Mouse (Mus musculus) kidney, embryonic 16.5 days (tissue): ENCODE data around the gene Lcn9. TPM values are rescaled to one million over a fixed set of nuclear protein-coding genes. Genes with fewer than 3 reads are reported as not detected.

Experiments used
- ATAC-seq: fragments of 200-750 bp; cut with Nextera tagmentation; 2 replicates; pipeline ENCODE4 v1.8.0; 2017; ENCODE audit warnings: moderate TSS enrichment; ENCODE audit not compliant: low FRiP score, low TSS enrichment
- H3K27ac ChIP-seq: fragments of 300-500 bp; sonication (generic); 2 replicates; pipeline ENCODE4 v1.5.1; 2014; ENCODE audit warnings: low read length
- H3K27me3 ChIP-seq: fragments of 300-500 bp; sonication (generic); 2 replicates; pipeline ENCODE4 v1.6.1; 2014; ENCODE audit warnings: low read length, control low read depth, mixed read lengths; ENCODE audit not compliant: insufficient read depth
- H3K36me3 ChIP-seq: fragments of 300-500 bp; sonication (generic); 2 replicates; pipeline ENCODE4 v1.6.1; 2014; ENCODE audit warnings: low read length, control low read depth, mixed read lengths; ENCODE audit not compliant: insufficient read depth
- H3K4me1 ChIP-seq: fragments of 300-500 bp; sonication (generic); 2 replicates; pipeline ENCODE4 v1.6.1; 2014; ENCODE audit warnings: low read length, control low read depth, mixed read lengths; ENCODE audit not compliant: insufficient read depth
- H3K4me2 ChIP-seq: fragments of 300-500 bp; sonication (generic); replicated peaks from 2 replicates; pipeline ENCODE4 v1.6.1; 2014; ENCODE audit warnings: low read depth, low read length
- H3K4me3 ChIP-seq: fragments of 300-500 bp; sonication (generic); 2 replicates; pipeline ENCODE4 v1.5.1; 2014; ENCODE audit warnings: mild to moderate bottlenecking, low read length
- H3K9ac ChIP-seq: fragments of 300-500 bp; sonication (generic); replicated peaks from 2 replicates; pipeline ENCODE4 v1.6.1; 2014; ENCODE audit warnings: low read length
- H3K9me3 ChIP-seq: fragments of 300-500 bp; sonication (generic); 2 replicates; pipeline ENCODE4 v1.6.1; 2016; ENCODE audit warnings: low read length, control low read depth
- WGBS: fragments of 180-500 bp; shearing (Covaris S2); extraction: QIAGEN DNeasy Blood & Tissue Kit; methylation state at CpG from one replicate; pipeline ENCODE4 v1.1.7; 2014; 5-methylcytosine and 5-hydroxymethylcytosine counted together
- polyA plus RNA-seq: library from polyadenylated mRNA; unstranded; fragments of >200 nt; fragmentation: Nextera tagmentation; extraction: Ambion mirVana; gene quantifications from 2 replicates; pipeline ENCODE4 v1.2.1, GENCODE M21; 2015

Gene Lcn9
- polyA plus RNA-seq = not detected in 2 replicates

DNA sequence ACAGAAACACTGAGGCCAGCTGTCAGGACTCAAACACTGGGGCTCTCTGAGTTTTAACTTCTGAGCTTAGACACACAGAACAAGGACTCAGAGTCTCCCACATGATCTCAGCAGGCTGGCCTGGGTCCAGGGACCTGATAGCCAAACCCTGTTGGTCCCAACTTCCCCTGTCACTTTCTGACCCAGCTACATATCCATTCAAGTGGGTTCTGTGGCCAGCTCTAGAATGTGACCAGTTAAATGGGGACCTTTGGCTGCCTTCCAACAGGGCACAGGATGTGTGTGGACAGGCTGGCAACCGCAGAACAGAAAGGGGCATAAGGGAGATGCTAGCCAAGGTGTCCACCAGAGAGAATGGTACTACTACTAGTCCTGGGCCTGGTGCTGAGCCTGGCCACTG, at the start of gene Lcn9:
Lcn9 (plus strand) TSS at position 348 of the 400 bp plus-strand sequence.
- no peak for ATAC-seq
- H3K9ac ChIP-seq = no peak within 1 kb of the TSS
- no peaks in the 10 kb centered on the region for H3K27me3 ChIP-seq
- H3K4me3 ChIP-seq = no peak within 1 kb of the TSS
- no peaks in the 10 kb centered on the region for H3K9me3 ChIP-seq
- H3K4me2 ChIP-seq = no peak within 1 kb of the TSS
- no peaks in the 10 kb centered on the region for H3K4me1 ChIP-seq
- WGBS = 90% methylated on average over 1 of the region's 1 CpGs
- H3K36me3 ChIP-seq = no peaks in the 10 kb centered on the region
- no peak within 1 kb of the TSS for H3K27ac ChIP-seq

DNA sequence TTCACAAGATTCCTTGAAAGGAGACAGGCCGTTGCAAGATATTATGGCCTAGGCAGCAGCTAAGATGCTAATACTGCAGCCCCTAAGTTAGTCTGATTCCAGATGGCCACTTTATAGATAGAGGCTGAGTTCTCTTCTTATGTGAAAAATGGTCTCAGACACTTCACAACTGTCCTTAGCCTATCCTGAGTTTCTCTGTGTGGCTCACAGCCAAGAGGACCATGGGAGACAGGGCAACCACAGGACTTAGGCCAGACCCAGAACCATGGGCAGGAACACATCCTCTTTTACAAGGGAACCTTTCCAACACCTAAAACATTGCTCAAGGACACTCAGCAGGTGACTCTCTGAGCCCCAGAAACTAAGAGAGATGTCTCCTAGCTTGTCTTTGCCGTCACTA, 49.4 kb upstream of the Lcn9 start:
- no peaks in the 10 kb centered on the region for H3K4me1 ChIP-seq
- no peak overlapping the region for H3K4me2 ChIP-seq
- H3K9me3 ChIP-seq = no peaks in the 10 kb centered on the region
- H3K4me3 ChIP-seq = no peak overlapping the region
- H3K36me3 ChIP-seq = no peaks in the 10 kb centered on the region
- 90% methylated on average over 2 of the region's 2 CpGs for WGBS
- no peak overlapping the region for H3K9ac ChIP-seq
- no peak overlapping the region for H3K27ac ChIP-seq
- H3K27me3 ChIP-seq = no peaks in the 10 kb centered on the region
- ATAC-seq = no peak

DNA sequence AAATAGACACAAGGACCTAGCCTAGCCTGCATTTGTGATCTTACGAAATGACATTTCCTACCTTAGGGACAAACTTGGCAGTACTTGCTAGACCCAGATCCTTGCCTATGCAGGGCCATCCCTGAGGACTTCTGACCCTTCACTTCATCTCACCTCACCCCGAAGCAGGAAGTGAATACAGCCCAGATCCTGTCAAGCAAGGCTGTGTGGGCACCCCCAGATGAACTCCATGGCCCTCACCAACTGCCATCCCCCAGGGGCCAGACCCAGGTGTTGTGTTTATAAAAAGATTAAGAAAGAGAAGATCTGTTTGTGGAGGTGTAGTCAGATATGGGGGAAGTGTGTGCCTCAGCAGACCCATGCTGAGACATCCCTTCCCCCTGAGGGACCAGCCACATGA, 48.3 kb upstream of the Lcn9 start:
- Histone ChIP-seq H3K27me3 (no peaks in the 10 kb centered on the region), H3K9me3 (no peaks in the 10 kb centered on the region), H3K36me3 (no peaks in the 10 kb centered on the region), H3K9ac (no peak overlapping the region), H3K4me3 (no peak overlapping the region), H3K4me2 (no peak overlapping the region), H3K4me1 (no peaks in the 10 kb centered on the region), H3K27ac (no peak overlapping the region)
- WGBS = 86% methylated on average over 2 of the region's 2 CpGs
- ATAC-seq = no peak

DNA sequence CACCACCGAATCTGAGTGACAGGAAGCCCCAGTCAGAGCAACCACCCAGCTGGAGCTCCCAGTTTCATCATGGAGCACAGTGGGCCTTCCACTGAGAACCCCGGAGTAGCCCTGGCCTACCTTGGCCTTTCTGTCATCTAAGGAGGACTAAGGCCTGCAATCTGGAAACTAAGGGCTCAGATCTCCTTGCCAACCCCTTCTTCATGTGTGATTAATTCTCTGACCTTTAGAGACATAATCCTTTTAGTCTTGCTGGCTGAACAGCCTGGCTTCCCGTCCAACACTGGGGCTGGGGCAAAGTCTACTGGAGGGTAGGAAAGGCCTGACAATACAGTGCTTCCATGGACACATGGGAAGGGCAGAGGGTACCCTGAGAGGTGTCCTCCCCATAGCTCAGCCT, 47.0 kb upstream of the Lcn9 start:
- Histone ChIP-seq H3K4me3 (no peak overlapping the region), H3K36me3 (no peaks in the 10 kb centered on the region)

DNA sequence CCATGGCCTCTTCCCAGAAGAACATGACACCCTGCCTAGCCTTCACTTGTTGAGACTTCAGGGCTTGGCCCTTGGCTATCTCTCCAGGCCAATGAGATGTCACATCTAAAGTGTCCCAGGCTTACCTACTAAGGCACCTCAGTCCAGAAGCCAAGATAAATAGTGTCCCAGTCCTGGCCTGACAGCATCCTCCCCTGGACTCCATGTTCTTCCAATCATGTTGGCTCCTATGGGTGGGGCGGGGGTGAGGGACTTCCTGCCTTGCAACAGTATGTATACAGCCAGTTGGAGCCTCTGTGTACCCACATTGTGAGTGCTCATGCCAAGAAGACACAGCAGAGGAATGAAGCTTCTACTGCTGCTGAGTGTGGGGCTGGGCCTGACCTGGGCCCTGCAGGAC, 46.2 kb upstream of the Lcn9 start, which contains the start of gene Lcn11:
Lcn11 (plus strand) TSS at position 301 of the 400 bp plus-strand sequence.
- Histone ChIP-seq H3K4me3 (no peak within 1 kb of the TSS), H3K27me3 (no peaks in the 10 kb centered on the region), H3K9ac (no peak within 1 kb of the TSS), H3K4me1 (no peaks in the 10 kb centered on the region), H3K36me3 (no peaks in the 10 kb centered on the region), H3K4me2 (no peak within 1 kb of the TSS), H3K27ac (no peak within 1 kb of the TSS), H3K9me3 (no peaks in the 10 kb centered on the region)
- no peak for ATAC-seq
- WGBS = 83% methylated on average over 1 of the region's 1 CpGs

More for the DNA sequence above, 47.0 kb upstream of the Lcn9 start:
- Histone ChIP-seq H3K27ac (no peak overlapping the region), H3K9ac (no peak overlapping the region), H3K27me3 (no peaks in the 10 kb centered on the region), H3K4me1 (no peaks in the 10 kb centered on the region), H3K4me2 (no peak overlapping the region), H3K9me3 (no peaks in the 10 kb centered on the region)
- ATAC-seq = no peak
- WGBS = 56% methylated on average over 3 of the region's 3 CpGs

DNA sequence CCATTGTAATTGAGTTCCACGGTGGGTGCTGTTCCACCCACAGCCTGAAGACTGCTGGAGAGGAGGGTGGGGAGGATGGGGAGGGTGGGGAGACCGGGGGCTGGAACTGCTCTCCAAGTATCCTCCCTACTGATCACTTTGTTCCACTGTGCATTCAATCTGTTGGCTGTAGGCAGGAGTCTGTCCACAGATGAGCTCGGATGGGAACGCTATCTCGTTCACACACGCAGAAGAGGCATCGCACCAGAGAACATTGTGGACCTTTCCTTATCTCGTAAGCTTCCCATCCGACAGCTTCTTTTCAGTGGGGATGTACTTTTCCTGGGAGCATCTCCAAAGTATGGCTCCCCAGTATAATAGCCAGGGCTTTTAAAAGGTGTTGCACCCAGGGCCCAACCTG, 43.9 kb upstream of the Lcn9 start:
- Histone ChIP-seq H3K36me3 (no peaks in the 10 kb centered on the region), H3K27me3 (no peaks in the 10 kb centered on the region), H3K4me1 (no peaks in the 10 kb centered on the region), H3K9ac (no peak overlapping the region), H3K27ac (no peak overlapping the region), H3K9me3 (no peaks in the 10 kb centered on the region), H3K4me3 (no peak overlapping the region), H3K4me2 (no peak overlapping the region)
- ATAC-seq = no peak
- 85% methylated on average over 9 of the region's 9 CpGs for WGBS

DNA sequence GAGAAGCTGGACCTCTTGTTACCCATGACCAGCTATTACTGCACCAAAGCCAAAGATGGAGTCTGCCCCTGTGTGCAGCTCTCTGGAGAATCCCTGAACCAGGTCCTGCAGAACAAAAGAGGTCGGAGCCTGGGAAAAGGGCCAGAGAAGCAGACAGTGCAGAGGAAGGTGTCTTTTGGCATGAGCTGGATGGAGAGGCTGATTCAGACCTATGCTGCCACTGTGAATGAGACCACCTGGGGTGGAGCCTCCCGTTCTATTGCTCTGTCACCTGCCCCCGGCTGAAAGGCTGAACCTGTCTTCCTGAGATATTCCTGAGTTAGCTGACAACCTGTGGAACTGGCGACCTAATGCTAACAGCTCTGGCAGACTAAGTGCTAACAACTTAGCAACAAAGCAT, 42.0 kb upstream of the Lcn9 start:
- Histone ChIP-seq H3K9me3 (no peaks in the 10 kb centered on the region), H3K27me3 (no peaks in the 10 kb centered on the region), H3K36me3 (no peaks in the 10 kb centered on the region), H3K4me1 (no peaks in the 10 kb centered on the region), H3K4me3 (no peak overlapping the region), H3K27ac (no peak overlapping the region), H3K4me2 (no peak overlapping the region), H3K9ac (no peak overlapping the region)
- no peak for ATAC-seq
- 43% methylated on average over 4 of the region's 4 CpGs for WGBS

DNA sequence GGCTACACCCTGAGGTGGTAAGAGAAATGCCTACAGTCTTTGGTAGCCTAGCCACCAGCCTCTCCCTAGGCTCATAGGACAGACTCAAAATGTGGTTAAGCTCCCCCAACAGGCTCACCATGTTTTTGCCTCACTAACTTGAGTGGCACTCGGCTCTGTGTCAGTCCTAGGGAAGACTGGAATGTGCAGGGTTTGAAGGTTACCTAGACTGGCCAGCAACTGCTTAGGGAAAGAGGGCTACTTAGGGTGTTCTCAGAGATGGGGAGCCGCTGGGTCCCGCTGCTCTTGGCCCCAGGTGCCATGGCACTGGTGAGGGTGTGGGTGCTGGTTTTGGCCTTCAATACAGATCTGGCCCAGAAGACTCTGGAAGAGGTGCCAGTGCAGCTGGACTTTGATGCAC, 41.0 kb upstream of the Lcn9 start, which contains the start of gene Gm13539:
Gm13539 (plus strand) TSS at position 301 of the 400 bp plus-strand sequence.
- no peak within 1 kb of the TSS for H3K27ac ChIP-seq
- H3K9me3 ChIP-seq = no peaks in the 10 kb centered on the region
- H3K4me2 ChIP-seq = no peak within 1 kb of the TSS
- no peak within 1 kb of the TSS for H3K9ac ChIP-seq
- no peak within 1 kb of the TSS for H3K4me3 ChIP-seq
- no peaks in the 10 kb centered on the region for H3K36me3 ChIP-seq
- no peaks in the 10 kb centered on the region for H3K27me3 ChIP-seq
- no peaks in the 10 kb centered on the region for H3K4me1 ChIP-seq
- ATAC-seq = no peak
- WGBS = 92% methylated on average over 3 of the region's 3 CpGs

DNA sequence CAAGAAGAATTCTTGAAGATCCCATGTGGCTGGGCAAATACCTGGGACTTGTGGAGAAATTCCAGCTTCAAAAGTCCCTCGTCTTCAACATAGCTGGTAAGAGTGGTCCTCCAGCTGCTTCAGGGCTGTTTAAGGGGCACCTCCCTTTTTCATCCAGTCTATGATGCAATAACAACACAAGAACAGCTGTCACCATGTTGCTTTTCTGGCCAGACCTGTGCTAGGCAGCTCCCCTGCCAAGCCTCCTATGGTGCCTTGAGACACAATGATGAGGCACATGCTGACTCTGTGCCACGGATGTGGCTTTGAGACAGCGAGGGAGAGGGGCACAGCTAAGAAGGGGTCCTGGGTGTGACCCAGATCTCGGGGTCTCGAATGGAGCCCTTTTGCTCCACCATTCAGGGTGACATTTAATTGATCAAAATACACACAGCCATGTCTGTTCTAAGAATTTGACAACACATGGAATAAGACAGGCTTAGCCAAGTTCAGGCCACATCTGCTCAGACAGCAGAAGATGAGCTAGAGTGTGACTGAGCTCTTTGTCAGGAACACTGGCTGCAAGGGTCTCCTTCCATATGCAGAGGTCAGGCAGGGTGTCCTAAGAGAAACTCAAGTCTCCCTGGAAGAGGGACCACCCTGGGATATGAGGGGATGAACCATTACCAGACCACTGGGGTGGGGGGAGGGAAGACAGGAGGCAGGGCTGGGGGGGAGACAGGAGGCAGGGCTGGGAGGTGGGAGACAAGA, 37.2 kb upstream of the Lcn9 start:
- no peak for ATAC-seq
- Histone ChIP-seq H3K4me1 (no peaks in the 10 kb centered on the region), H3K27me3 (no peaks in the 10 kb centered on the region), H3K4me3 (no peak overlapping the region), H3K4me2 (no peak overlapping the region), H3K27ac (no peak overlapping the region), H3K9ac (no peak overlapping the region), H3K36me3 (no peaks in the 10 kb centered on the region), H3K9me3 (no peaks in the 10 kb centered on the region)
- 75% methylated on average over 5 of the region's 5 CpGs for WGBS

DNA sequence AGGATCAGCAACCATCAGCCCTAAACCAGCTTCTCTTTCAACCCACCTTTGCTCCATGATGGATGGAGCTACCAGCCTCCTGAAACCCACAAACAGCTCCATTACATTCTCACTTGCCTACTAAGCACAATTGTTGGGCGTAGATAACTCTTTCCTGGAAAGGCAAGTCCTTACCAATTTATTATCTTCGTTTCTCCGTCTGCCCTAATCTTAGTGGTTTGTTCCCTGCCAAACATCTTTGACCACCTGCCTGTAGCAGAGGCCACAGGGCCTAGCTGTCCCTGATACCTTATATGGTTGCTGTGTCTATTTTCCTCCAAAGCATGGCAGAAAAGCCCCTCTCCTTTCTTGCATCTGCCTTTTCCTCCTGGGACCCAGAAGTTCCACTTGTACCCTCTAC, 33.9 kb upstream of the Lcn9 start:
- Histone ChIP-seq H3K36me3 (no peaks in the 10 kb centered on the region), H3K9me3 (no peaks in the 10 kb centered on the region), H3K9ac (no peak overlapping the region), H3K4me2 (no peak overlapping the region), H3K4me3 (no peak overlapping the region), H3K27ac (no peak overlapping the region), H3K4me1 (no peaks in the 10 kb centered on the region), H3K27me3 (no peaks in the 10 kb centered on the region)
- WGBS = 84% methylated on average over 3 of the region's 3 CpGs
- ATAC-seq = no peak
